Mouse (Mus musculus) brain, embryonic 14.5 days (tissue): ENCODE results near the gene 4930469K13Rik.

Source experiments
- CTCF ChIP-seq: fragments of 200-500 bp; IDR thresholded peaks from 2 replicates; pipeline ENCODE4 v1.5.1; 2012; ENCODE audit warnings: inconsistent platforms, mild to moderate bottlenecking, moderate library complexity, borderline replicate concordance; ENCODE audit not compliant: insufficient read depth, insufficient read length; ENCODE audit errors: extremely low read depth
- POLR2A ChIP-seq: fragments of 200-500 bp; IDR thresholded peaks from 2 replicates; pipeline ENCODE4 v1.6.1; 2012; ENCODE audit warnings: mild to moderate bottlenecking, inconsistent platforms, borderline replicate concordance; ENCODE audit not compliant: poor library complexity, insufficient read depth, insufficient read length, severe bottlenecking; ENCODE audit errors: extremely low read depth

- TF ChIP-seq POLR2A, result no peak
- TF ChIP-seq CTCF, result no peak
These were observed 15.4 kb upstream of the 4930469K13Rik start for GRCm38 (mm10) chr11:34113760-34114159.
